Mouse (Mus musculus): ENCODE measurements around the gene Gpat2. TPM values are rescaled to one million over a fixed set of nuclear protein-coding genes. Genes with fewer than 3 reads are reported as not detected.
A peak's percentile ranks its signal among the peaks of the same experiment; 100 is the strongest.

Gene Gpat2
- polyA plus RNA-seq, 1 experiment, result 0.45 TPM

GRCm38 (mm10) chr2:127433487-127434295, 8.7 kb downstream of the Gpat2 start:
- peaks cover 66% of the 10 kb centered on the region for H3K36me3 ChIP-seq (ENCODE audit: control insufficient read depth)
- peaks cover 6% of the 10 kb centered on the region for H3K27me3 ChIP-seq (ENCODE audit: control insufficient read depth)
- TF ChIP-seq TAL1 (IDR thresholded peaks at IDR 0.05; ENCODE audit: low read length) (no peak), GATA1 (IDR thresholded peaks at IDR 0.05; ENCODE audit: low read length) (no peak)
- H3K4me1 ChIP-seq (ENCODE audit: control insufficient read depth), result peaks cover 25% of the 10 kb centered on the region
- no peak overlapping the region for H3K4me3 ChIP-seq (replicated peaks)
- H3K9me3 ChIP-seq (ENCODE audit: control insufficient read depth, low read length), result no peaks in the 10 kb centered on the region

- Histone ChIP-seq H3K4me3 (replicated peaks) (no peak overlapping the region), H3K4me1 (ENCODE audit: control insufficient read depth) (peaks cover 25% of the 10 kb centered on the region), H3K9me3 (ENCODE audit: control insufficient read depth, low read length) (no peaks in the 10 kb centered on the region), H3K36me3 (ENCODE audit: control insufficient read depth) (peaks cover 80% of the 10 kb centered on the region), H3K27me3 (ENCODE audit: control insufficient read depth) (no peaks in the 10 kb centered on the region)
- no peak for TF ChIP-seq GATA1 (IDR thresholded peaks at IDR 0.05; ENCODE audit: low read length)
Measured at GRCm38 (mm10) chr2:127435135-127435534, 10.1 kb downstream of the Gpat2 start.

GRCm38 (mm10) chr2:127435554-127435953, 10.6 kb downstream of the Gpat2 start:
- TF ChIP-seq TAL1 (IDR thresholded peaks at IDR 0.05; ENCODE audit: low read length), result no peak
- Histone ChIP-seq H3K4me1 (ENCODE audit: control insufficient read depth) (peaks cover 23% of the 10 kb centered on the region), H3K9me3 (ENCODE audit: control insufficient read depth, low read length) (no peaks in the 10 kb centered on the region), H3K36me3 (ENCODE audit: control insufficient read depth) (peaks cover 84% of the 10 kb centered on the region), H3K27me3 (ENCODE audit: control insufficient read depth) (no peaks in the 10 kb centered on the region), H3K4me3 (replicated peaks) (no peak overlapping the region)

- peaks cover 97% of the 10 kb centered on the region for H3K36me3 ChIP-seq (ENCODE audit: control insufficient read depth)
- TF ChIP-seq GATA1 (IDR thresholded peaks at IDR 0.05; ENCODE audit: low read length) (no peak), TAL1 (IDR thresholded peaks at IDR 0.05; ENCODE audit: low read length) (no peak)
- H3K9me3 ChIP-seq (ENCODE audit: control insufficient read depth, low read length), result no peaks in the 10 kb centered on the region
- H3K4me1 ChIP-seq (ENCODE audit: control insufficient read depth), result peaks cover 30% of the 10 kb centered on the region
- no peak overlapping the region for H3K4me3 ChIP-seq (replicated peaks)
- no peaks in the 10 kb centered on the region for H3K27me3 ChIP-seq (ENCODE audit: control insufficient read depth)
Measured at GRCm38 (mm10) chr2:127437697-127438096, 12.7 kb downstream of the Gpat2 start.

- Histone ChIP-seq H3K36me3 (ENCODE audit: control insufficient read depth) (peaks cover 34% of the 10 kb centered on the region), H3K27me3 (ENCODE audit: control insufficient read depth) (no peaks in the 10 kb centered on the region), H3K4me3 (replicated peaks) (peak within 1 kb of the TSS; percentile 81), H3K4me1 (ENCODE audit: control insufficient read depth) (peaks cover 51% of the 10 kb centered on the region), H3K9me3 (ENCODE audit: control insufficient read depth, low read length) (no peaks in the 10 kb centered on the region)
- no peak for TF ChIP-seq GATA1 (IDR thresholded peaks at IDR 0.05; ENCODE audit: low read length)
- no peak for TF ChIP-seq TAL1 (IDR thresholded peaks at IDR 0.05; ENCODE audit: low read length)
Measured at GRCm38 (mm10) chr2:127444055-127444789, 19.2 kb downstream of the Gpat2 start, which contains the start of gene Fahd2a. Fahd2a (minus strand) TSS chr2:127444565.

- Histone ChIP-seq H3K9me3 (ENCODE audit: control insufficient read depth, low read length) (no peaks in the 10 kb centered on the region), H3K4me1 (ENCODE audit: control insufficient read depth) (peaks cover 74% of the 10 kb centered on the region), H3K27me3 (ENCODE audit: control insufficient read depth) (no peaks in the 10 kb centered on the region), H3K4me3 (replicated peaks) (no peak overlapping the region), H3K36me3 (ENCODE audit: control insufficient read depth) (peaks cover 9% of the 10 kb centered on the region)
- TF ChIP-seq GATA1 (IDR thresholded peaks at IDR 0.05; ENCODE audit: low read length), result no peak
- no peak for TF ChIP-seq TAL1 (IDR thresholded peaks at IDR 0.05; ENCODE audit: low read length)
Measured at GRCm38 (mm10) chr2:127446847-127447246, 21.8 kb downstream of the Gpat2 start.

GRCm38 (mm10) chr2:127449691-127450090, 24.7 kb downstream of the Gpat2 start:
- peaks cover 69% of the 10 kb centered on the region for H3K4me1 ChIP-seq (ENCODE audit: control insufficient read depth)
- no peaks in the 10 kb centered on the region for H3K36me3 ChIP-seq (ENCODE audit: control insufficient read depth)
- H3K9me3 ChIP-seq (ENCODE audit: control insufficient read depth, low read length), result no peaks in the 10 kb centered on the region
- H3K4me3 ChIP-seq (replicated peaks), result no peak overlapping the region
- TF ChIP-seq TAL1 (IDR thresholded peaks at IDR 0.05; ENCODE audit: low read length) (no peak), GATA1 (IDR thresholded peaks at IDR 0.05; ENCODE audit: low read length) (no peak)
- H3K27me3 ChIP-seq (ENCODE audit: control insufficient read depth), result peaks cover 13% of the 10 kb centered on the region

- Histone ChIP-seq H3K27me3 (ENCODE audit: control insufficient read depth) (peaks cover 27% of the 10 kb centered on the region), H3K4me1 (ENCODE audit: control insufficient read depth) (peaks cover 52% of the 10 kb centered on the region), H3K36me3 (ENCODE audit: control insufficient read depth) (no peaks in the 10 kb centered on the region), H3K9me3 (ENCODE audit: control insufficient read depth, low read length) (no peaks in the 10 kb centered on the region), H3K4me3 (replicated peaks) (peak overlapping the region; percentile 31)
- peak; percentile 66 for TF ChIP-seq TAL1 (IDR thresholded peaks at IDR 0.05; ENCODE audit: low read length)
- TF ChIP-seq GATA1 (IDR thresholded peaks at IDR 0.05; ENCODE audit: low read length), result no peak
Measured at GRCm38 (mm10) chr2:127451748-127452147, 26.7 kb downstream of the Gpat2 start.

- Histone ChIP-seq H3K36me3 (ENCODE audit: control insufficient read depth) (no peaks in the 10 kb centered on the region), H3K4me1 (ENCODE audit: control insufficient read depth) (peaks cover 44% of the 10 kb centered on the region), H3K4me3 (replicated peaks) (no peak overlapping the region), H3K27me3 (ENCODE audit: control insufficient read depth) (peaks cover 34% of the 10 kb centered on the region), H3K9me3 (ENCODE audit: control insufficient read depth, low read length) (no peaks in the 10 kb centered on the region)
- TF ChIP-seq TAL1 (IDR thresholded peaks at IDR 0.05; ENCODE audit: low read length) (no peak), GATA1 (IDR thresholded peaks at IDR 0.05; ENCODE audit: low read length) (no peak)
Measured at GRCm38 (mm10) chr2:127453141-127453540, 28.1 kb downstream of the Gpat2 start.
